Mouse (Mus musculus) CD4-positive, CD25-positive, alpha-beta regulatory T cell, adult 2 months (primary cell): ENCODE results near the gene Best1.

Source experiments
- DNase-seq: peaks from one replicate; pipeline ENCODE4 v3.0.0-alpha.2; 2012; ENCODE audit warnings: low read depth, low spot score

Best1 gene

DNA sequence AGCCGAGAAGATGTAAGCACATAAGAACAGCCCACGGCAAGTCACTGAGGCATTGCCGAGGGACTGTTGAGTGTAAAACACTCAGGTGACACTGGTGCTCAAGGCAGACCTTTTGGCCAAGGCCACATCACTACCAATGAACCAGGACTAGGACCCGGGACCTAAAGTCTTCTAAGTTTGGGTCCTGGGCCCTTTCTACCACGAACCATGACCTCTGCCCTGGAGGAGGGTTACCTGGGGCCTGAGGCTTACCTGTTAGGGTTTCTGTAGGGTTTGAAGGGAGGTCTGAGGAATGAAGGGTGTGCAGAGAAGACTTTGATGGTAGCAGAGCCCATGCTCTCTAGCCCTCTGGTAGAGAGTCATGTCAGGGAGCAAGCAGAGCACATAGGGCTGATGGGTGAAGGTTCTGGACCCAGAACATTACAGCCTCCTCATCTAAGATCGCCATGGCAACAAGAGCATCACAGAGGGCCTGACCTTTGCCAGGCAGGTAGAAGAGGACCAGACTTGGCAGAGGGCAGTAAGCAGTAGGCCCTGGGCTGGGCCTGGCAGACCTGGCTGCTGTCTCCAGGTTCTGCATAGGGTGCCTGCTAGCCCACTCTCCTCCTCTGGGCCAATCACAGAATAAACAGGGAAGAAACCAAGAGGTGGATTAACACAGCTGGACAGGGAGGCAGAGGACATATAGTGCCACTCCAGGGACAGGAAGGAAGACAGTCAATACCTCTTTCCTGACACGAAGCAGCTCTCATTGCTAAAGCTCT, at the start of gene Best1, which contains the start of gene Rab3il1:
TSS of gene Best1 (minus strand) at position 428 of the 764 bp plus-strand sequence.
TSS of gene Rab3il1 (plus strand) at position 464 of the 764 bp plus-strand sequence.
- no peak for DNase-seq

DNA sequence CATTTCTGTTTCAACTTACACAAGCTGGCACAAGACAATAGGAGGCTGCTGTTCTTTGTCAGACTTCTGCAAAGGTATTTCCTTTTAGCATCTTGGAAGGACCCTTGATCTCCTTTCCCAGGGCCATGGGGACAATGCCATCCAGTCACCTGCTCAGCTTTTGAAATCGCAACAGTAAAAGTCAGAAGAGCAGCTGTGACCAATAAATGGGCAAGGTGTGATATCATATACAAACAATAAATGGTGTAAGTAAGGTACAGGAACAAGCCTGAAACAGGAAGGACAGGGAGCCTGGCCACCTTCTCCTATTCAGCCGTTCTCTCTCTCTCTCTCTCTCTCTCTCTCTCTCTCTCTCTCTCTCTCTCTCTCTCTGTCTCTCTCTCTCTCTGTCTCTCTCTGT, 49.0 kb upstream of the Best1 start:
- no peak for DNase-seq

DNA sequence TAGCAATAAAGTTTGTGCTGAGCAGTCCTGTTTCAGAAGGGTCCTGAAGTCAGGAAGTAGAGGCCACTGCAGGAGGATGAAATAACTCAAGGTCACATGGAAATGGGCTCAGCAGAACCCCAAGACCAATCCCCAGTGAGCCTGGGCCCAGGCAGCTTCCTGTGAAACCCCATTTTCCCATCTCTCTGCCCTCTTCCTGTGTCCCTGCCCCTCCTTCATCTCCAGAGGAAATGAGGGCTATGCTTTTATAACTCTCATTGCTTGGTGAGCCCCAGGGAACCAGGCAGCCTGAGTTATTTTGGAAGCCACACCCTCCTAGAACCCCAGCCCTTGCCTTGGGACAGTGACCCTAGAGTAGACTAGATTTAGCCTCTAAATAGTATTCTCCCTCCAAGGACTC, 48.1 kb upstream of the Best1 start:
- no peak for DNase-seq

DNA sequence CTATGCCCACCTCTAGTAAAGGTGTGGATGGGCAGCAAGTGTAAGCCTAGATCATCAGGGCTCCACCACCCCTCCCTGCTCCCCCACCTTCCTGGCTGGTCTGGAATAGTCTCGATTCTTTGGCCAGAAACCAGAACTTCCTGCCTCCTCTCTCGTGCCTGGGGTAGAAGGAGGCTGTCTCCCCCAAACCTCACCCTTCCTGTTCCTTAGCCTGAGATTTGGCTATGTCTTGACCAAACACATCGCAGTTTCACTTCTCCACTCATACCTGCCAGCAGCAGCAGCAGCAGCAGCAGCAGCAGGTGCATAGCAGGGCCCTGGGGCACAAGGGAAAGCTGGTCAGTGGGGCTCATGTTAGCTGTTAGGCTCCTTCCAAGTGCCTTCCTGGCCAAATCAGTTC, 45.5 kb upstream of the Best1 start:
- DNase-seq = no peak

DNA sequence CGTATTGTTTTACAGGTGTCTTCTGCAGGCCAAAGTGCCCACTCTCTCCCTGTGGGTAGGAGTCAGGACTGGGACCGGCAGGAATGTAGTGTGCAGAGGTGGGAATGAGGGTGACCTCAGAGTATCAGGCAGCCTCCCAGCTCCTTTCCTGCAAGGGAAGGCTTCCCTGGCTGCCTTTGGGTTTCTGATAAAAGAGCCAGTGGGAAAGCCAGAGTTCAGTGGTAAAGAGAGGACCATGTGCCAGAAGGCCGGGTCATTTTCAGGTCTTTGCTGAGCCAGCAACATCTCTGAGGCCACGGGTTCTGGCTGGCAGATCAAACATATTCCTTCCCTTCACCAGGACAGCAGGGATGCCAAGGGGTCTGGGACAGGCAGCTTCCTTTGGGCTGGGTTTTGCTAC, 44.9 kb upstream of the Best1 start:
- DNase-seq = no peak

DNA sequence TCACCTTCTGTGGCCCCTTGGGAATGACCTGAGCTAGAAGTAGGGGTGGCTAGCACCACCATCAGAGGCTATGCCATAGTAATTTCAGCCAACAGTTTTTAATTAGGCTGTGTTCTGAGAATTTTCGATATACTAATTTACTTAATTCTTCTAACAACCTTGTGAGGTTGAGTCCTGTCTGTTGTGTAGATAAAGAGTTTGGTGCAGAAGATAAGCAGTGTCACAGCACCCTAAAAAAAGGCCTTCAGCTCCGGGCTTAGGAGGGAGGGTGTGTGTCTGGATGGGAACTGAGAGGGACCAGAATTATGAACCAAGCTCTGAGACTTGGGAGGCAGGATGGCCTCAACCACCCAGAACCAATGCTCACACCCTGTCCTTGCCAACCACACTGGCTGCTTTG, 44.3 kb upstream of the Best1 start:
- DNase-seq = no peak

DNA sequence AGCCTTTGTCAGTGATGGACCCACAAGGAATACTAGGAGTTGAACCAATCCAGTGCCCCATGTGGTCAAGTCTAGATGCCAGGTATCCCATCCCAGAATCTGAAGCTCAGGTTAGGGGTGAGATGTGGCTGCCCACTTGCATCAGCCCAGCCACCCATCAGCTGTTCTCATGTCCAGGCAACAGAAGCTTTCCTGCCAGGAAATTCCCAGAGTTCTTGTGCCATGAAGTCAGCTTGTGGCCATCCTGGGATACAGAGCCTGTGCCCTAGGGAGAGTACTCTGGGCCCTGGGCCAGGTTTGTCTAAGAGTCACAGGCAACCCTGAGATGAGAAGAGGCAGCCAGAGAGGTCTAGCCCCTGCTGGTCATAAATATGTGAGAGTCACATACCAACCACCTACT, 42.2 kb upstream of the Best1 start:
- no peak for DNase-seq

DNA sequence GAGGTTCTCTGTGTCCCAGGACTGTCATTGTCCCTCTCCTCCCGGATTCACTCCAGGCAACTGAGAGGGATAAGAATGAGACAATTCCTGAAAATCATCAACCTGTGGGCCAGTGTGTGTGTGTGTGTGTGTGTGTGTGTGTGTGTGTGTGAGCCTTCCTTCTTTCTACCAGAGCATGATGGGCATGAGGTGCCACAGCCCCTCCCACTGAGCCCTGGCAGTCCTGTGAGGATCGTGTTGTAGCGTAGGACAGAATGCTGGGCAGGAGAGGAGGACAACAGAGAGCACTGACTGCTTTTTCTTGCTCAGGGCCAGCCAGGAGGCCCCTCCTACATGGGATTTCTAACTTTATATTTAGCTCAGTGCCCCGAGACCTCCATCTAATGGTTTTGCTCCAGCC, 41.4 kb upstream of the Best1 start:
- DNase-seq = no peak

DNA sequence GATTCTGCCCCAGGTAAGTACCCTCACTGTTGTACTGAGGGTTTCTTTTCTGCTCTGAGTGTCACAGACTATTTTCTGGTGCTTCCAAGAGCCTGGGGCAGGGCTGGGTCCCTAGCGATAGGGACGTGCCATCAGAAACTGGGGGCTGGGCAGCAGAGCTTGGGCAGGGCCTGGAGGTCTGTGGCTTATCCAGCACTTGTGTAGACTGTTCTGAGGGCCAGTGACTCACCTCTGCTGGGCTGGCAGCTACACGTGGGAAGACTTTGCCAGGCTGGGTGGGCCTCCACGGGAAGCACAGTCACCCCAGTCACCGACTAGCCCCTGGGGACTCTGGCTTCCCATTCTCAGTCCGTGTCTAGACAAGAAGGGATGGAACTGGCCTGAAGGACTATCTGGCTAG, 40.8 kb upstream of the Best1 start:
- DNase-seq = no peak

DNA sequence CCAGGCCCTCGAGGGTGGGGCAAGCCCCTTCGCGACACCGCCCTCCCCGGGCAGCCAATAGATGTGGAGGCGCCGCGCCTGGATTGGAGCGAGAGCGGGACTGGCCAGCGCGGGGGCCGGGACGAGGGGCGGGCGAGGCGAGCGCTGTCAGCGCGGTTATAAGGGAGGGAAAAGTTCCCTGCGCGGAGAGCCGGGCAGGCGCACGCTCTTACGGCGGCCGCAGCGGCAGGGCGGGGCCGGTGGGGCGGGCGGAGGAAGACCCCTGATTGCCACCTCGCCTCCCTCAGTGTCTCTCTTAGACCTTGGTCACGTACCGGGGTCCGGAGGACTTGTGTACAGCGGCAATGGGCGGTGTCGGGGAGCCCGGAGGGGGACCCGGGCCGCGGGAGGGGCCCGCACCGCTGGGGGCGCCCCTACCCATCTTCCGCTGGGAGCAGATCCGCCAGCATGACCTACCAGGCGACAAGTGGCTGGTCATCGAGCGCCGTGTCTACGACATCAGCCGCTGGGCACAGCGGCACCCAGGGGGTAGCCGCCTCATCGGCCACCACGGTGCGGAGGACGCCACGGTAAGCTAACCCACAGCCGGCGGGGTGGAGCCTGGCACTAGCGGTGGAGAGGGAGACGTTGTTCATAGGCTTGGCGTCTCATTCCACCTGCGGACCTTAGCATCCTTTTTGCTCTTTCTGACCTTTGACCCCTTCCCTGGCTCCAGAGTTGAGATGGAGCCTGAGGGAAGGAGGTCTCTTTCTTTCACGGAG, 40.1 kb upstream of the Best1 start, which contains the start of gene Fads3:
TSS of gene Fads3 (plus strand) at position 182 of the 761 bp plus-strand sequence.
- DNase-seq = peak; percentile 21

DNA sequence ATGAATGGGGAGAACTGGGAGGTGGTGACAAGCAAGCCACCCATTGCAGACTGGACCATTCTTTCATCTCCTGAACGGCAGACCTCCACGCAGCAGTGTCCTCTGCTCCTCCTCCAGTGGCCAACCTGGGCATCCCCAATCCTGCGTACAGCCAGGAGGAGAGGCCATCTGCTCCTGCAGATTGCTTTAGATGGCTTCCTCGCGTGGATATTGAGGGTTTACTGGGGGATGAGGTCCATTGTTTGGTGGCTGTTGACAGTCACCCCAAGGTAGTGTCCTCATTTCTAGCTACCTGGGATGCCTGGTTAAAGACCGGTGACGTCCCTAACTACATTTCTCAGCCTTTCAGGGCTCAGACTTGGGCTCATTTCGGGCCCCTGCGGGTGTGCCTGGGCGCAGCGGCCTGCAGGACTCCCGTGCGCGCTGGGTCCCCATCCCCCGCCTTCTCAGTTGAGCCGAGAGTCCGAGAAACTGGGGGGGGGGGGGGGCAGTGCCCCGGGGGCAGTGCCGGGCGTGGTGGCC, 39.5 kb upstream of the Best1 start:
- DNase-seq = no peak

DNA sequence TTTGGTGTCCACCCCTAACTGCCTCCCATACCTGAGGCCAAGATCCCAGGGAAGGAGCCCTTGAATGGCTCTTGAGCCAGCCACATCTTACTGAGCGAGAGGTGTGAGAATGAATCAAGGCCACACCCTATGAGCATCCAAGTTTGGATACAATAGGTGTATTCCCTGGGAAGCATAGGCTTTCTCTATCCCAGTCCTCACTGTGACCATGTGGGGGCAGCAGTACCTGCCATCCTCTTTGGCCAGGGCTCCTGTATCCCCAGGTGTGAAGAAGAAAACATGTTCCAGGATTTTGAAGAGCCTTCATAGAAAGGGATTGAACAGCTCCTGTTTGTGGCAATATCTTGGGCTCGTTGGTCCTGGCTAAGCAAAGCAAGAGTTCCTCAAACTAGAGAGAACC, 38.2 kb upstream of the Best1 start:
- no peak for DNase-seq

DNA sequence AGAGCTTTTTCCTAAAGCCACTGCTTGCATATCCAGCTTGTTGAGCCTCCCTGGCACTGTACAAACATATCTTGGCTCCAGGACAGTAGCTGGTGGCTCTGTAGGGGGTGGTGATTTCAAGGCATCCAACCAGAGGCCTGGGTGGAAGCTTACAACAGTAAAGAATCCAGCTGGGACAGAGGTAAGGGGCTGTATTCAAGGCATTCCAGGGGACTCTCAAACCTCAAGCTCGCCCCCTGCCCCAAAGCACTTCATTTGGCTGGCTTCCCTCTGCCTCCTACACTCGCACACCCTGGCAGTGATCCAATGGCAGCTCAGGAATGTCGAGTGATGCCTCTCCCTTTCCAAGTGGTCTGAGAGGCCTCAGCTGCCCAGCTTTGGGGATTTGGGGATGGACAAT, 37.5 kb upstream of the Best1 start:
- no peak for DNase-seq

DNA sequence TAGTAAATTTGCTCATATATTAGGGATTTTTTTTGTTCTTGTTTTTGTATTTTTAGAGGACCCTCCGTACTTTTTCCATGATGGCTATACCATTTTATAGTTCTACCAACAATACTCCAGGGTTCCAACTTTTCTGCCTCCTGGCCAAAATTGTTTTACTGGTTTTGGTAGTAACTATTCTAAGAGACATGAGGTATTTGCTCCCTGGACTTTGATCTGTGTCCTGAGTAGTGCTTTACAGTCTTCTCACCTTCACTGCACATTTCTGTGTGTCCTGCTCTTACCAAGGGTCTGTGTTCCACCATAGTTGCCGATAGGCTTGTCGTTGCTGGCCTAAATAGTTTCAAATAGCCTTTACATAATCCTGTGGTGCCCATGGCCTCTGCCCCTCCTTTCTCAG, 36.9 kb upstream of the Best1 start:
- no peak for DNase-seq

DNA sequence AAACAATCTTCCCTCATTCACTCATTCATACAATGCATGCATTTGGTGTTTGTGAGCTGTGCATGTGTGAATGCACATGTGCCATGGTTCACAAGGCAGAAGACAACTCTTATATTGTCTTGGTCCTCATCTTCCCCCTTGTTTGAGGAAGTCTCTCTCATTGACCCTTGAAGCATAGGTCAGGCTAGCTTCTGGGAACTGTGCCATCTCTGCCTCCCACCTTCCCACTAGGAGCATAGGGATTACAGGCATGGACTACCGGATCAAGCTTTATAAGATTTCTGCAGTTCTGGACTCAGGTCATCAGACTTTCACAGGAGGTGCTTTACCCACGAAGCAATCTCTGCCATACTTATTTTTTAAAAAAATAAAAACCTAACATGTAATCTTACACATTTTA, 36.1 kb upstream of the Best1 start:
- DNase-seq = no peak

DNA sequence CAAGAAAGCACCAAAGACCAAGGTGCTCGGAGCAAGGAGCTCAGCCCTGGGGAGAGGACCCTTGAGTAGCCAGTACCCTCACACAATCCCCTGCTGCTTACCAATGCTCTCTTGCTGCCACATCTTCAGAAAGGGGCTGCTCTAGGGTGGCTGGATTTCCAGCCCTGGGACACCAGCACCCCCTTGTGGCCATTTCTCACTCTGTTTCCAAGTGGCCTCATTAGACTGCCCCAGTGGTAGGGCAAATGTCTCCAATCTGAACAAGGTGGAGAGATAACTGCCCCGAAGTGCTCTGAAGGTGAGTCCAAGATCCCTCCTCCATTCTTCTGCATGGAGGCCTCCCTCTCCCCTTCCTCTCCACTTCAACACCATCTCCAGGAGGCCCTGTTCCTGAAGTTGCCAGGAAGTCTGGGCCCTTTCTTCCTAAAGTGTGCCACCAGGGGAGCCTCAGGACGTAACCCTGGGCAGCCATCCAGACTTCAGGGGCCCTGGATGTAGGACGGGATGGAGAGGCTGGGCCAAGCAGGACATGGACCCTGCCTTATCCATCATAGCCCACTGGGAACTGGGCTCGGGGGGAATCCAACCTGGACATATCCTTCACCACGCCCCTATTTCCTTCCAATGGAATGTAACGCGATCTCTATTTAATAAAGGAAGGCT, 33.5 kb upstream of the Best1 start:
- DNase-seq = peak; percentile 84

DNA sequence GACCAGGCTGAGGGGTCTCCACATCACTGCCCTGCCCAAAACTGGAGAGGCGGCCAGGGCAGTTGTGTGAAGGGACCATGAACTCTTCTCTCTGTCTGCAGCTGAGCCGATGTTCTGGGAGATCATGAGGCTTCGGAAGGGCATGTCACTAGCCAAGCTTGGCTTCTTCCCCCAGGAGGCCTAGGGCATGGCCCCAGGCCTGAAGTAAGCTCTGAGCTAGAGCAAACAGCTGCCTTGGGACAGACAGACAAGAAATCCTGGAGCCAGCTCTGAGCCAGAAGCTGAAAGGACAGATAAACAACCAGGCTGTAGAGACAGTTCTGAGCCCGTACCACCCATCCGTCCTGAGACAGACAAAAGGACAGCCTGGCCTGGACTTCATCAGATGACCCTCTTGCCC, 32.9 kb upstream of the Best1 start:
- DNase-seq = peak; percentile 4

DNA sequence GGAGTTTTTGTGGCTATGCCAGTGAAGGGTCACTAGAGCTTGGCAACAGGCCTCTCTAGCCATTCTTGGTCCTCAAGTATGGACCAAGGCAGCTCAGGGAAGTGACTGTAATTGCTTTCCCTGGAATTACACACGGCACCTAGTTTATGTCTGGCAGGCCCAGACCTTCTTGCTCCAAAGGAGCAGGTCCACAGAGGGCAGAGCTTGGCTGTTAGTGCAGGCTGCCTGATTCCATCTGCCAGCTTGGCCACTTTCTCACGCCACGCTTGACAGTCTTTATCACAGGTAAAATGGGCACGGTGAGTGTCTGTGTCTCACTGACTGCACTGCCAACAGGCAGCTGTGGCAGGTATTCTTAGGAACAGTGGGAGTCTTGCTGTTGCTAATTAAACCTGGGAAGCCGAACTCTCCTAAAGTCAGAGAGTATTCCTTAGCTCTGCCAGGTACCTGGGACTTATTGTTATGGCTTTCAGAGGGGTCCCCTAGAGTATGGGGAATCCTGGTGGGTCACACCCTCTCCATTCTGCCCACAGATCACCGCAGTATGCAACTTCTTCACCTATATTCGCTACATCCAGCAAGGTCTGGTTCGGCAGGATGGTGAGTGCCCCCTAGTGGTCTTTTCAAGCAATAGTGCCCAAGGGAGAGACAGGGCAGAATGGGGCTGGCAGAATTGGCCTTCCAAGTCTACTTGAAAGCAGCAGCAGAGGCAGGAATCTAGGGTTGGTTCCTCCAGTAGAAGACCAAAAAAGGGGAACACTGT, 32.0 kb upstream of the Best1 start:
- DNase-seq = peak; percentile 77

DNA sequence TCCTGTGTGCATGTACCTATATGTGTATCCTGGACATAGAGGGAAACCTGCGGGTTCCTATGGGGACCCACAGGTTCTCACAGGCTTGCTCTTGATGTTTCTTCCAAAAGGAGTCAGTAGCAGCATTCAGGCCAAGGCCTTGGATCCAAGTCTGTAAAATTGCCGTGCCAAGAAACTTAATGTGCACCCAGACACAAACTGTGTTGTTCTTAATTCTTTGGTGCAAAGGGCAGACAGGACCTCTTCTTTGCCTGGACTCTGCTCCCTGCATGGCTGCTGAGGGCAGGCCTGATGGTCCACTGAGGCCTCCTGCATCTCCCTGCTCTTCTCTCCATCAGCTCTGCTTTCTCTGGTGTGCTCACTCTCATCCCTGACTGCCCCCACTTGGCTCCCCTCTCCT, 28.3 kb upstream of the Best1 start:
- no peak for DNase-seq

DNA sequence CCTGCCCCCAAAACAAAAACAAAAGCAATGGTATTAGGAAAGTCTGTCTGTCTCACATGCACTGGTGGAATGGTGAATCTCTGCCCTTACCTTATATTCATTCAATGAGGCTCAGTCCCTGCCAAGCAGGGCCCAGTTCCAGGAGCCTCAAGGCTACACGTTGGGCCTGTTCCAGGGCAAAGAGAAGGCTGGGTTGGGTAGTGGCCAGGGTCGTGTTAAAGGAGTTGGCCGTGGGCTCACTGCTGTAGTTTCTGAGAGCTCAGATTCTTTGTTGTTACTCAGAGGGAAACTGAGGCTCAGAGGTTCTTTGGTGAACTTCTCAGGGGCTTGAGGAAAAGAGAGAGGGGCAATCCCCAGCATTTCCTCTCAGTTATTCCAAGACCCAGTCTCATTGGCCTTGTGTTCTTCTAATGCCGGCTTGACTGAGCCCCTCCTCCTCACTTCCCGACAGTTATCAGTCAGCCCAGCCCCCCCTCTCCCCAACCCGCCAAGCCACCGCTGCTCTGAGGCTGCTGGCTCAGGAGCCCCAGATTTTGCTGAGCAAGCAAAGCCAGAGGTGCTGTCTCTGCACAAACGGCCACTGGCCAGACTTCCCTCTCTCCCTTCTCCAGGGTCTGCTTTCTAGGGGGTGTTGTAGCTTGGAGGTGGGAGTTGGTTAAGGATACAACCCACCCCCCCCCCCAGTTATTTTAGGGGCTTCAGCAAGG, 23.9 kb upstream of the Best1 start:
- DNase-seq = no peak

DNA sequence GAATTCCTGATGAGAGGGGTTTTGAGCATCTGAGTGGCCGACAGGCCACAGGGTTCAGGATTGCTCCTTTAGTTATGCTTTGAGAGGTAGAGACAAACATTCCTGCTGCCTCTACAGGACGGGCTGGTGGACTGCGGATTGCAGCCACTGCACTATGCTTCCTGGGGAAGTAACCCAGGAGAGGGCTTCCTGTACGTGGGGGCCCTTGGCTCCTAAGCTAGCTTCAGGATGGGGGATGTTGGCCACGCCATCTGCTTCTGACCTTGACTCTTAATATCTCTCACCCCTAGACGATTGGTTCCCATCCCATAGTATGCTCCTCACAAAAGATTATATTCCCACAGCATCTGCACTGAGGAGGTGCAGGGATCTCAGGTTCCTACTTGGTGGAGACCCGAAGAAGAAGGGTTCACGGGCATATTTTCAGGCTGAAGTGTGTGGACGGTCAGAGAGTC, 21.9 kb upstream of the Best1 start:
- no peak for DNase-seq
